9 mouse cellular contexts compared by ENCODE assay signal in genomic region chr7:107747954-107748353, GRCm38 (mm10). TPM values are rescaled to one million over a fixed set of nuclear protein-coding genes. Genes with fewer than 3 reads are reported as not detected.
DNase-seq lines count a peak whose midpoint lies in the region; ATAC-seq and TF ChIP-seq lines count a peak whose summit lies in the region.
"Had no signal": no experiment of that assay in that cellular context is flagged by ENCODE, and none has a peak within 500 bp of the region (broad histone marks: within the 10 kb centered on the region; RNA-seq: fewer than 3 reads in every experiment).

No protein-coding gene starts in this region.

- no peak overlapping the region for H3K27ac ChIP-seq in intestine, embryonic 14.5 days (ENCODE audit: low read depth)
- no peak overlapping the region for H3K27ac ChIP-seq in liver, embryonic 14.5 days

- peaks cover 29% of the 10 kb centered on the region for H3K36me3 ChIP-seq in intestine, embryonic 14.5 days (ENCODE audit: control insufficient read depth, insufficient read depth, low read length)
- H3K36me3 ChIP-seq in liver, embryonic 14.5 days (replicated peaks; ENCODE audit: control insufficient read depth, insufficient read depth, low read depth), result no peaks in the 10 kb centered on the region

- peak; percentile 50 for ATAC-seq in intestine, embryonic 14.5 days (replicated peaks; ENCODE audit: low FRiP score, low TSS enrichment, low read depth)
- no peak for ATAC-seq in liver, embryonic 14.5 days (ENCODE audit: insufficient read depth)
- ATAC-seq in erythroid progenitor cell, adult 5-6 weeks (replicated peaks; ENCODE audit: low FRiP score, poor library complexity, severe bottlenecking), result no peak

- TF ChIP-seq EP300 in liver, embryonic 14.5 days (IDR thresholded peaks at IDR 0.05; ENCODE audit: low read depth), result no peak

- DNase-seq in ovary, postnatal 10 days (ENCODE audit: low spot score), result peak; percentile 27
- no peak for DNase-seq in ovary, adult 18-20 months (ENCODE audit: low spot score)
- peak; percentile 11 for DNase-seq in adrenal gland, adult 8-10 months
- peak; percentile 74 for DNase-seq in embryo, embryonic 11 days
- DNase-seq in intestine, embryonic 14.5 days (ENCODE audit: low spot score), result peak; percentile 83
- DNase-seq in liver, embryonic 14.5 days (ENCODE audit: low read depth in 3 of 3, low spot score in 3 of 3), result peak; percentile 12 to 22 (median 15)
- peak; percentile 23 for DNase-seq in ovary, postnatal 36 days (ENCODE audit: low spot score)

- no peak overlapping the region for H3K9ac ChIP-seq in intestine, embryonic 14.5 days (ENCODE audit: low read length)
- H3K9ac ChIP-seq in liver, embryonic 14.5 days (replicated peaks), result no peak overlapping the region

- WGBS in intestine, embryonic 14.5 days, result 18% methylated on average over 2 of the region's 2 CpGs
- WGBS in liver, embryonic 14.5 days (ENCODE audit: insufficient replicate concordance), result 6% methylated on average over 2 of the region's 2 CpGs

- peak; percentile 76 for TF ChIP-seq CTCF in liver, embryonic 14.5 days (IDR thresholded peaks at IDR 0.05; ENCODE audit: low read depth)

- H3K4me3 ChIP-seq in intestine, embryonic 14.5 days (ENCODE audit: low read depth, low read length), result no peak overlapping the region
- H3K4me3 ChIP-seq in liver, embryonic 14.5 days (ENCODE audit: insufficient read depth in 1 of 2, low read depth in 2 of 2, low read length in 2 of 2), result no peak overlapping the region

- no peaks in the 10 kb centered on the region for H3K27me3 ChIP-seq in intestine, embryonic 14.5 days (replicated peaks; ENCODE audit: control insufficient read depth, insufficient read depth, low read length)
- no peaks in the 10 kb centered on the region for H3K27me3 ChIP-seq in liver, embryonic 14.5 days (ENCODE audit: control insufficient read depth, insufficient read depth, low read length)

- no peaks in the 10 kb centered on the region for H3K4me1 ChIP-seq in intestine, embryonic 14.5 days (replicated peaks; ENCODE audit: control insufficient read depth, insufficient read depth, low read length)
- H3K4me1 ChIP-seq in liver, embryonic 14.5 days (replicated peaks; ENCODE audit: control insufficient read depth in 2 of 2, insufficient read depth in 2 of 2, low read length in 1 of 2), result no peaks in the 10 kb centered on the region

- no peak overlapping the region for H3K4me2 ChIP-seq in intestine, embryonic 14.5 days (ENCODE audit: low read length)
- no peak overlapping the region for H3K4me2 ChIP-seq in liver, embryonic 14.5 days (ENCODE audit: low read depth)

- H3K9me3 ChIP-seq in intestine, embryonic 14.5 days (ENCODE audit: control insufficient read depth, low read length), result no peaks in the 10 kb centered on the region
- H3K9me3 ChIP-seq in liver, embryonic 14.5 days (ENCODE audit: control insufficient read depth, low read length), result no peaks in the 10 kb centered on the region

RNA-seq across cellular contexts. Expression of gene Cyb5r2, which starts 9.9 kb away (rescaled TPM):
- not detected for total RNA-seq in adrenal gland, adult 8-10 months (2022)
- 0.31 and 0.40 TPM in 2 replicates for polyA plus RNA-seq in intestine, embryonic 14.5 days (2014; fragmentation: Nextera tagmentation; extraction: Ambion mirVana)
- polyA plus RNA-seq in liver, embryonic 14.5 days (2012; rRNA removed), result 0.02 and 0.09 TPM in 2 replicates
- 0.04 TPM in 1 of 2 replicates, not detected in the other for polyA plus RNA-seq in liver, embryonic 14.5 days (2014; fragmentation: Nextera tagmentation; extraction: Ambion mirVana)
- not detected in 2 replicates for total RNA-seq in erythroid progenitor cell, adult 5-6 weeks (2015; ENCODE audit: low replicate concordance)
- not detected in 2 replicates for total RNA-seq in erythroid progenitor cell, adult 5-6 weeks (2017; ENCODE audit: low replicate concordance)

RNA-seq across cellular contexts. Expression of gene Ovch2, which starts 53.1 kb away (rescaled TPM):
- total RNA-seq in adrenal gland, adult 8-10 months (2022), result not detected
- polyA plus RNA-seq in intestine, embryonic 14.5 days (2014; fragmentation: Nextera tagmentation; extraction: Ambion mirVana), result not detected in 2 replicates
- polyA plus RNA-seq in liver, embryonic 14.5 days (2012; rRNA removed), result not detected in 2 replicates
- not detected in 2 replicates for polyA plus RNA-seq in liver, embryonic 14.5 days (2014; fragmentation: Nextera tagmentation; extraction: Ambion mirVana)
- not detected in 2 replicates for total RNA-seq in erythroid progenitor cell, adult 5-6 weeks (2015; ENCODE audit: low replicate concordance)
- total RNA-seq in erythroid progenitor cell, adult 5-6 weeks (2017; ENCODE audit: low replicate concordance), result not detected in 2 replicates
- polyA plus RNA-seq: frontal cortex, adult 2 months had no signal
